Comparison of ENCODE assay signal across 8 mouse cellular contexts in the genomic region with DNA sequence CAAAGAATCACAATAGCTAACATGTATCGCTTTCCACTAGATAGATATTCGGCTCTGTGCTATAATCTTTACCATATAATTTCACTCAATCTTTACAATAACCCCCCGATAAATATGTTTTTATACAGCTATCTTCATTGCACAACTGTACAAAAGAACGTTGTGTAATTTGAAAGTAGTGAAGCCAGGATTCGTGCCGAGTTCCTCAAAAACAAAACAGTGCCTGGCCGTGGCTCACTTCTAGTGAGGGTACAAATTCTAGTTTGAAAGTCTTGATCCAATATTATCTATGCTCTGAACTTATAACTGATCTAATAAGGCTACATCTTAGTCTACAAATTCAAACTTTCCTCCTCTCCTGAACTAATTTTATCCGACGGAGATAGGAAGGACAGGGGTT. TPM values are rescaled to one million over a fixed set of nuclear protein-coding genes. Genes with fewer than 3 reads are reported as not detected.
A peak's percentile ranks its signal among the peaks of the same experiment; 100 is the strongest.
DNase-seq lines count a peak whose midpoint lies in the region; ATAC-seq lines count a peak whose summit lies in the region.

No protein-coding gene starts in this region.

- DNase-seq in kidney, postnatal 14 days = no peak
- DNase-seq in intestine, embryonic 14.5 days (ENCODE audit: low spot score) = no peak
- DNase-seq in gastrocnemius, adult 8-10 months (ENCODE audit: low spot score in 2 of 2) = no peak
- DNase-seq in spleen, postnatal 36 days (ENCODE audit: low spot score in 2 of 2) = no peak
- DNase-seq in layer of hippocampus, postnatal 14 days (ENCODE audit: low spot score in 2 of 2) = no peak

- H3K27ac ChIP-seq in kidney, embryonic 15.5 days = peak overlapping the region; percentile 87
- peak overlapping the region; percentile 51 for H3K27ac ChIP-seq in embryonic facial prominence, embryonic 12.5 days
- peak overlapping the region; percentile 62 for H3K27ac ChIP-seq in intestine, embryonic 14.5 days (ENCODE audit: low read depth)
- peak overlapping the region; percentile 99 for H3K27ac ChIP-seq in midbrain, embryonic 16.5 days (ENCODE audit: low read length)

- no peak for ATAC-seq in kidney, embryonic 15.5 days (replicated peaks; ENCODE audit: low FRiP score)
- no peak for ATAC-seq in embryonic facial prominence, embryonic 12.5 days (ENCODE audit: insufficient number of reproducible peaks, insufficient read depth, low FRiP score, low TSS enrichment)
- no peak for ATAC-seq in intestine, embryonic 14.5 days (replicated peaks; ENCODE audit: low FRiP score, low TSS enrichment, low read depth)
- no peak for ATAC-seq in midbrain, embryonic 16.5 days

- WGBS in kidney, embryonic 15.5 days = 14% methylated on average over 9 of the region's 9 CpGs
- whole genome bisulfite sequencing in embryonic facial prominence, embryonic 12.5 days = 15% methylated on average over 9 of the region's 9 CpGs
- WGBS in intestine, embryonic 14.5 days = 15% methylated on average over 9 of the region's 9 CpGs
- 16% methylated on average over 9 of the region's 9 CpGs for WGBS in midbrain, embryonic 16.5 days

- H3K27me3 ChIP-seq in kidney, embryonic 15.5 days = no peaks in the 10 kb centered on the region
- H3K27me3 ChIP-seq in embryonic facial prominence, embryonic 12.5 days = no peaks in the 10 kb centered on the region
- H3K27me3 ChIP-seq in intestine, embryonic 14.5 days (replicated peaks; ENCODE audit: control insufficient read depth, insufficient read depth, low read length) = no peaks in the 10 kb centered on the region
- H3K27me3 ChIP-seq in midbrain, embryonic 16.5 days (ENCODE audit: control insufficient read depth, insufficient read depth, low read depth, low read length) = no peaks in the 10 kb centered on the region

- H3K9ac ChIP-seq in kidney, embryonic 15.5 days = peak overlapping the region; percentile 88
- peak overlapping the region; percentile 71 for H3K9ac ChIP-seq in embryonic facial prominence, embryonic 12.5 days
- H3K9ac ChIP-seq in intestine, embryonic 14.5 days (ENCODE audit: low read length) = peak overlapping the region; percentile 77
- H3K9ac ChIP-seq in midbrain, embryonic 16.5 days (ENCODE audit: low read depth, low read length) = peak overlapping the region; percentile 87

- no peaks in the 10 kb centered on the region for H3K9me3 ChIP-seq in kidney, embryonic 15.5 days (replicated peaks)
- H3K9me3 ChIP-seq in embryonic facial prominence, embryonic 12.5 days = no peaks in the 10 kb centered on the region
- H3K9me3 ChIP-seq in intestine, embryonic 14.5 days (ENCODE audit: control insufficient read depth, low read length) = no peaks in the 10 kb centered on the region
- no peaks in the 10 kb centered on the region for H3K9me3 ChIP-seq in midbrain, embryonic 16.5 days (replicated peaks; ENCODE audit: control insufficient read depth, low read length, poor library complexity, severe bottlenecking)

- H3K4me3 ChIP-seq in kidney, embryonic 15.5 days (replicated peaks) = peak overlapping the region; percentile 95
- peak overlapping the region; percentile 78 for H3K4me3 ChIP-seq in embryonic facial prominence, embryonic 12.5 days
- H3K4me3 ChIP-seq in intestine, embryonic 14.5 days (ENCODE audit: low read depth, low read length) = peak overlapping the region; percentile 91
- H3K4me3 ChIP-seq in midbrain, embryonic 16.5 days (ENCODE audit: low read depth, low read length) = peak overlapping the region; percentile 91

- 0 out of 2 replicates have a peak, but pooled peaks cover 8% of the 10 kb centered on the region for H3K36me3 ChIP-seq in kidney, embryonic 15.5 days
- no peaks in the 10 kb centered on the region for H3K36me3 ChIP-seq in embryonic facial prominence, embryonic 12.5 days
- H3K36me3 ChIP-seq in intestine, embryonic 14.5 days (ENCODE audit: control insufficient read depth, insufficient read depth, low read length) = peaks cover 10% of the 10 kb centered on the region
- 0 out of 2 replicates have a peak, but pooled peaks cover 2% of the 10 kb centered on the region for H3K36me3 ChIP-seq in midbrain, embryonic 16.5 days (ENCODE audit: control insufficient read depth, insufficient read depth, low read length)

- H3K4me1 ChIP-seq in kidney, embryonic 15.5 days = peaks cover 20% of the 10 kb centered on the region
- H3K4me1 ChIP-seq in embryonic facial prominence, embryonic 12.5 days = peaks cover 16% of the 10 kb centered on the region
- H3K4me1 ChIP-seq in intestine, embryonic 14.5 days (replicated peaks; ENCODE audit: control insufficient read depth, insufficient read depth, low read length) = peaks cover 12% of the 10 kb centered on the region; the same call in 1 of the 2 replicates
- H3K4me1 ChIP-seq in midbrain, embryonic 16.5 days (ENCODE audit: control insufficient read depth, insufficient read depth, low read length) = peaks cover 20% of the 10 kb centered on the region

- H3K4me2 ChIP-seq in kidney, embryonic 15.5 days = peak overlapping the region; percentile 89
- peak overlapping the region; percentile 57 for H3K4me2 ChIP-seq in embryonic facial prominence, embryonic 12.5 days (replicated peaks)
- peak overlapping the region; percentile 76 for H3K4me2 ChIP-seq in intestine, embryonic 14.5 days (ENCODE audit: low read length)
- peak overlapping the region; percentile 62 for H3K4me2 ChIP-seq in midbrain, embryonic 16.5 days (ENCODE audit: low read length)

RNA-seq across cellular contexts. Expression of a gene that starts 0.8 kb away (rescaled TPM):
- polyA plus RNA-seq in kidney, embryonic 15.5 days (2015; fragmentation: Nextera tagmentation; extraction: Ambion mirVana) = 39.1 and 39.3 TPM in 2 replicates
- polyA plus RNA-seq in embryonic facial prominence, embryonic 12.5 days (2016; fragmentation: Nextera tagmentation; extraction: Ambion mirVana) = 39.3 and 40.2 TPM in 2 replicates
- polyA plus RNA-seq in intestine, embryonic 14.5 days (2014; fragmentation: Nextera tagmentation; extraction: Ambion mirVana) = 32.0 and 35.6 TPM in 2 replicates
- polyA plus RNA-seq in midbrain, embryonic 16.5 days (2015; fragmentation: Nextera tagmentation; extraction: Ambion mirVana) = 23.4 and 24.8 TPM in 2 replicates
- 1 to 10 TPM; 4.7 to 6.7 (median 5.2) TPM for total RNA-seq in gastrocnemius, adult 8-10 months (2022)
- total RNA-seq in layer of hippocampus, postnatal 14 days (2021) = 10 to 100 TPM; 47.2 to 52.4 TPM

RNA-seq across cellular contexts. Expression of a gene that starts 0.9 kb away (rescaled TPM):
- polyA plus RNA-seq in kidney, embryonic 15.5 days (2015; fragmentation: Nextera tagmentation; extraction: Ambion mirVana) = 22.2 and 22.7 TPM in 2 replicates
- polyA plus RNA-seq in embryonic facial prominence, embryonic 12.5 days (2016; fragmentation: Nextera tagmentation; extraction: Ambion mirVana) = 31.8 and 32.5 TPM in 2 replicates
- 19.5 and 21.9 TPM in 2 replicates for polyA plus RNA-seq in intestine, embryonic 14.5 days (2014; fragmentation: Nextera tagmentation; extraction: Ambion mirVana)
- 126 and 136 TPM in 2 replicates for polyA plus RNA-seq in midbrain, embryonic 16.5 days (2015; fragmentation: Nextera tagmentation; extraction: Ambion mirVana)
- under 1 TPM; 0.19 to 0.31 (median 0.23) TPM for total RNA-seq in gastrocnemius, adult 8-10 months (2022)
- 100 to 1,000 TPM; 383 to 387 TPM for total RNA-seq in layer of hippocampus, postnatal 14 days (2021)
